Mouse (Mus musculus) right cerebral cortex, postnatal 14 days (tissue): ENCODE data around the gene Ebf4.
"Not testable (repeated sequence)": the region's sequence is repeated elsewhere in the genome, so short reads cannot be mapped to it uniquely, and the experiment has no call there.

ENCODE experiments used
- DNase-seq: peaks from one replicate; pipeline ENCODE4 v3.0.0; 2022

The Ebf4 gene

GRCm38 (mm10) chr2:130295331-130296133, 563 bp downstream of the Ebf4 start:
- peak; percentile 50 for DNase-seq

DNA sequence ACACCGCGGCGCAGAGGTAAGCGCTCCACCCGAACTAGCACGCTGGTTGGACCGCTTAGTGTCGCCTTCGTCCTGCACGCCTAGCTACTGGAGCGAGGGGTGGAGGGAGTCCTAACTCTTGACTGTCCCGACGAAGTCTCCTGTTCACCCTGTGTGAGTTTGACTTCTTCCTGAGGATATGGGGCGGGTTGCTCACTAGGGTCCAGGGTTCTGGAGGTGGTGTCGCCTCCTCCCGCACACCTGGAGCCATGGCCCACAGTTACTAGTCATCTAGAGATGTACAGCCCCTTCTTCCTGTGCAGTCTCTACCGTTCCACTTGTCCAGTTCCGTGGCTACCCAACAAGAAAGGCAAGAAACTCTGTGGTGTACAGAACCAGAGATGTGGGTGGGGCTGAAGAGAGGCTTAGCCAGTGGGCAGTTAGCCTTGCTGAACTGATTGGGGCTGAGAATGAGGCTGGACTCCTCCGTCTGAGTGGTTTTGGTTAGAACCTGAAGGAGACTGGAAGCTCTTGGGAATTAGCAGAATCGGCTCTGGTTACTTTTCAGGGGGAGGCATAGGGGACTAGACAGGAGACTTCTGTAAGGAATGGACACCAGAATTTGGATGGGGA, 1.3 kb downstream of the Ebf4 start:
- no peak for DNase-seq

DNA sequence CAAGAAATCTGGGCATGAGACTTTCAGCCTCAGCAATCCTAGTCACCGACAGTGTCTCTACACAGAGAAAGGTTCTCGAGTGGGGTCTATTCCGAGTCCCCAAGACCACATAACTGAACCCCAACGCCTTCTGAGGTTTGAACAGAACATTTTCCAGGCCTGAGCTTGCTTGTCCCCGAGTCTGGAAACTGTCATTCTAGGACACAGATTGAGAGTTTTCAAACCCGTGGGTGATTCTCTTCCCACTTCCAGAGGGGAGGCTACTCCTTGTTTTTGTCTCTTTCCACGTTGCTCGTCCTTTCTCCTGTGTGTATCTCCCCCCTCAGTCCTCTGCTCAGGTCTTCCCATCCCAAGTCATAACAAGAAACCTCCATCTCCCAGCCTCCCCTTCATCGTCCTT, 2.6 kb downstream of the Ebf4 start:
- DNase-seq, result no peak

DNA sequence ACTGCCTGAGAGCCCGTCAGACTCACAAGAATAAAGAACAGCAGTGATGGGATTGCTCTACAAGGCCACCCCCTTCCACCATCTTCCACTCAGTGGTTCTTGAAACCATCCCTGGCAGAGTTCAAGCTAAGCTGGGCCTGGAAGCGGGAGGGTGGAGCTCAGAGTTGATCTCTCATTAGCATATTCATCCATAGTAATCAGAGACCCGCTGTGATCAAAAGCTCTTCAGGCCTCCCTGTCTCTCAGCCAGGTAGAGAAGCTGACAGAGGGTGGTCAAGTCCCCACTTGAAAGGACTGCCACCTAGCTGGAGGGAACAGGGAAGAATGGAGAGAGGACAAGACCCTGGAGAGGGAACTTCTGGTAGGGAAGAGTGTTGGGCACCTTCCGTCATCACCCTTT, 8.0 kb downstream of the Ebf4 start:
- DNase-seq, result no peak

DNA sequence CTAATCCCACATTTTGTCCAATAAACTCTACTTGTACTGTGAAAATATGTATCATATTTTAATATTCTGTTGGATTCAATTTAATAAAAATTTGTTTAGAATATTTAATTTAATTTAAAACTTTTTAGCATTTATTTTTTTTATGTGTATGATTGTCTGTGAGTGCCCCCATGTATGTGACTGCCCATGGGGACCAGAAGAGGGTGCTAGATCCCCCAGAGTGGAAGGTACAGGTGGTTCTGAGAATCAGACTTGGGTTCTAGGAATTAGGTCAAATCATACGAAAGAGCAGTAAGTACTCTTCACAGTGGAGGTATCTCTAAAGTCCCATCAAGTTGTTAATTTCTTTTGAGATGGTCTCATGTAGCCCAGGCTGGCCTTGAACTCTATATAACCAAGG, 32.1 kb downstream of the Ebf4 start:
- no peak for DNase-seq

DNA sequence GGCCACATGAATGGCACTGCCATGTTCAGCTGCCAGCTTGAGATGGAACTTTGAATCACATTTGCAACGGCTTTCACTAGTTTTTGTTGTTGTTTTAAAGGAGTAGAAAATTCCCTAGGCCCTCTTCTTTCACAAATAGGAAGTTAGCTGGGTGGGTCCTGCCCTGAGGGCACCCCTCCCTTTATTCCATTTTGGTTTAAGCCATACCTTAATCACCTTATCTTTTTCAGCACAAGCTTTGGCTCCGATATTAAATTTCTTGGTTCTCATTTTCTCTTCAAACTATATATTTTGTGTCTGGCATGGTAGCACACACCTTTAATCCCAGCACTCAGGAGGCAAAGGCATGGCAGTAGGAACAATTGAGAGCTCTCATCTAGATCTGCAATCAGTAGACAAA, 34.5 kb downstream of the Ebf4 start:
- no peak for DNase-seq

DNA sequence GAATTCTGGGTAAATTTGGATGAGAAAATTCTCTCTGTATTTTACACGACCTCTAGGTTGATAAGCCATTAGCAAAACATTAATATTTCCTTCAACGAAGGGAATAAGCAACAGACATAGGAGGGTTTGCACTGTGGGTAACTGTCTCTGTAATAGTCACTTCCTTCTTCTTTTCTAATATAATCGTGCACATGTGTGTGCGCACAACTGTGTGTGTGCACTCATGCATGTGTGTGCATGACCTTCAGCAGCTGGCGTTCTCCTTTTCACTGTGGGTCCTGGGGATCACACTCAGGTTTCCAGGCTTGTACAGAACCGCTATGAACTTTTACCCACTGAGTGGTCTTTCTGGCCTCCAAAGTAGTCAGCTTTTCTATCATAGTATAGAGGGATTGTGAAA, 40.1 kb downstream of the Ebf4 start:
- DNase-seq, result no peak

- DNase-seq, result no peak
Observed at GRCm38 (mm10) chr2:130340464-130341219, 45.7 kb downstream of the Ebf4 start.

GRCm38 (mm10) chr2:130341220-130341580, 46.2 kb downstream of the Ebf4 start:
- DNase-seq, result no peak

DNA sequence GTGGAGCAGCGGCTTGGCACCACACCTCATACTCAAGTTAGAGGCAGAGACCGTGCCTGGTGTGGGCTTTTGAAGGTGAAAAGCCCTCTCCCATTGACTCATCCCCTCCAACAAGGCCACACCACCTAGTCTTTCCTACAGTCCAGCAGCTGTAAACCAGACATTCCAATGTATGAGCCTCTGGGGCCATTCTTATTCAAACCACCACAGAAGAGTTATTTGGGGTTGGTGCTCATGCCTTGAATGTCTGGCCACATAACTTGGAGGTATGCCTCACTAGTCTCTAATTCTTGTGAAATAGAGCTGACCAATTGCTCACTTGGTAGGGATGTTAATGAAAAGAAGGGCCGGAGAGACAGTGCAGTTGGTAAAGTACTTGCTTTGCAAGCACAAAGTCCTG, 55.4 kb downstream of the Ebf4 start:
- no peak for DNase-seq

DNA sequence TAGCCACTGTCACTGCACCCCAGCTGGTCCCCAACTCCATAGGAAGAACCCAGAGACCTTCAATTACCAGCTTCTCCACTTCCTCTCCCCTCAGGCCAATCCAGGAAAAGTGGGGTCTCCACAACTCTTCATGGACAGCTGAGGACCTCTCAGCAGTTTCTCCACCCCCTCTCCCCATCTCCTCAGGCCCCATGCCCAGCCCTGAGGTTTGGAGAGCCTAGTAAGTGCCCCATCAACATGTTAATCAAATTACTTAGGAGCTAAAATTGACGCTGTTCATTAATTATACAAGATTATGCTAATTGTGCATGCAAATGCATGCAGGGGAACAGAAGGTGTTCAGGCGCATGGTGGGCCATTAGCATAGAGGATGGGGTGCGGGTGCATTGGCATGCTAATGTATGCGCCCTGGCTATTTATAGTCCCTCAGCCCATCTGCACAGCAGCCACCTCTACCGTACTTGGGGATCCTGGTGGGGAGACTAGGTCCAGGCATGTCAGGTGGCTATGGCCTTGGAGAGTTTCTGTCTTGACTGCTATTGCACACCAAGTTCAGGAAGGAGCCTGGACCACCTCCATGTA, 56.9 kb downstream of the Ebf4 start:
- no peak for DNase-seq

DNA sequence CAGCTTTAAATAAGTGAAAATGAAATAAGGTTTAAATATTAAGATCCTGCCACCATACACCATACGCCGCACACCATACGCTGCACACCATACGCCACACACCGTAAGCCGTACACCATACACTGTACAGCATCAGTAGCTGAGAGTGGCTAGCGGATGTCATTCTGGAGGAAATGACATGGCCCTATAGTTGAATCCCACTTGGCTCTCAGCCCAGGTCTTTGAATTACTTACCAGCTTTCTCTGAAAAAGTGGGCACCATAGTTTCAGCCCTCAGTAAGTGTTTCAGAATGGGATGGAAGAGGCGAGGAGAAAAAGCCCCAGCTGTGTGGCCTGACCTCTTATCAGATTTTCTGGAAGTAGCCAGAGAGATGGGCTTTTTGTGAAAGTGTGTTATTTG, 58.4 kb downstream of the Ebf4 start:
- DNase-seq, result no peak

GRCm38 (mm10) chr2:130353889-130354288, 58.9 kb downstream of the Ebf4 start:
- no peak for DNase-seq

GRCm38 (mm10) chr2:130357551-130357950, 62.6 kb downstream of the Ebf4 start:
- DNase-seq, result no peak

GRCm38 (mm10) chr2:130358852-130359251, 63.9 kb downstream of the Ebf4 start:
- no peak for DNase-seq

DNA sequence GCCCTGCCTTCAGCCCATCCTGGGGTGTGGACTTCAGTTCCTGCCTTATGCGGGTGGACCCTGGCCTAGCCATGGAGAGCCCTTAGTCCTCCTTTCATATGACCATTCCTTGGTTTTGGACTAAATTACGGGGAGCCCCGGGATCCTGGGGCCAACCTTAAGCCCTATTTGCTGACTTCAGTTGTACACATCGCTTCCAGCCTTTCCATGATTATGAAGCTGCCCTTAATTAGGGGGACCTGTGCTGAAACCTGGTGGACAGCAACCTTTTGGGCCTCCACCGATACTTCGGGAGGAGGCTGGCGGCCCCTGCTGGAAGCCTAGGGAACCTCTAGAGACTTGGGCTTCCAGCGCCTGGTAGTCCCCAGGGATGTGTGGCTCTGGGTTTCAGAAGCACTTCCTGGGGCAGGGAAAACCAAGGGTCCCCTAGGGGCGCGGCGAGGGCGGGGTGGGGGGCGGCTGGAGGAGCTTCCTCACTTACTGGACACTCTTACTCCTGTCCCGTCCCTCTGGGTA, 67.6 kb downstream of the Ebf4 start:
- DNase-seq, result peak; percentile 70

DNA sequence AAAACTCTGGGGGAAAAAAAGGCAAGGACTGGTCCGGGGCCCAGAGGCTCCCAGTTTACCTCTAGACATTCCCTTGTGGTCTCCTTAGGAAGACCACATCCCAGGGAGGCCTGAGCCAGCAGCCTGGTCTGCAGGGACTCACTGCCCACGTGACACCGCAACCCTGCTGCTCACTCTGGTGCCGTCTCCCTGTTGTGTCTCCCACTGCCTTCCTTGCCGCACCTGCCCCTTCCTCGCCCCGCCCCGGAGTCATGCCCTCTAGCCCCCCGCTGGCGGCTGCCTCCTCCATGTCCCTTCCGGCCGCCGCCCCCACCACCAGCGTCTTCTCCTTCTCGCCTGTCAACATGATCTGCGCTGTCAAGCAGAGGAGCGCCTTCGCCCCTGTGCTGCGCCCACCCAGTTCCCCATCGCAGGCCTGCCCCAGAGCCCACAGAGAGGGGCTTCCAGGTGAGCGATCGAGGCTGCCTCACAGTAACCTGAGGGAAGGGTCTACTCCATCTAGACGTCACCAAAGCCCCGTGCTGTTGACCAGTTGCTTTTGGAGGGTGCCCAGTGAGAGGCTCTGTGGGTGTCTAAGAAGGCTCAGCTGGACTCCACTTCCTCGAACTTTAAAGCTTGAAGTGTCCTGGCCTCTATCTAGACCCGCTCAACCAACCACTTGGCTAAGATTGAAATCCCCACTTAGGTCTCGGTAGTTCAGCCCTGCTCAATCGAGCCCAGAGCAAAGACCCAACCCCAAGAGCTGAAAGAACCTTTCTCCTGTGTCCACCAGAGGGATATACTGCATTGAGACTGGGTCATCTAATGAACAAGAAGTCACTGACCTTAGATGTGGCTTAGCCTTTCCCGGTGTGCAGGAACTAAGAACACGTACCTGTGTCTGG, 70.5 kb downstream of the Ebf4 start:
- no peak for DNase-seq

DNA sequence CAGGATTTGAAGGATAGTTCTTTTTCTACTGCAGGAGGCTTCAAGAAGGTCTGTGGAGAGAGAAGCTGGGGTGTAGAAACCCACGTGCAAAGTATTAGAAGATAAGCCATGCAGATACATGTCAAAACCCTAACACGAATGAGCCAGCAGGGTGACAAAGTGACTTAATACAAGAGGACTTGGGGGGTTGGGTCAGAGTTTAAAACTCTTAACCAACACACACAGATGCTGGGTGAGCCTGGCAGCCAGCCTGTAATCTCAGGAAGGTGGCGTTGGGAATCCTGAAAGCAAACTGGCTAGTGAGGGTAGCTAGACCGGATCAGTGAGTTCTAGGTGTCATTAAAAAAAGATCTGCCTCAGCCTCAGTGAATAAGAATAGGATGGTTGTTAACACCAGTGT, 72.4 kb downstream of the Ebf4 start:
- no peak for DNase-seq

DNA sequence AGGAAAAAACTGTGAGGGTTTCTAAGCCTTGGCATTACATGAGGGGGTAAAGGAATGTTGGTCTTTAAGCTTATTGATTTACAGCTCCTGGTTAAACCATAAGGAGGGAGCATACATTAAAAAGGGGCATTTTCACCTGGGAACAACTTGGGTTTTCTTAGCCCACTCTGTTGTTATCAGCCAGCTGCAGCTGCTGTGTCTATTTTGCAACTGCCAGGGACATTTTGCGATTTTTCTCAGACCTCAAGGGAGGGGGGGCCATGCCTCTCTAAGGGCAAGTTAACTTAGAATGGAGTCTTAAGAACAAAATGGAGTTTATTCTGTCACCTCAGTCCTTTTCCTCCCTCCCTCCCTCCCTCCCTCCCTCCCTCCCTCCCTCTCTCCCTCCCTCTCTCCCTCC, 78.1 kb downstream of the Ebf4 start:
- not testable (repeated sequence) for DNase-seq

GRCm38 (mm10) chr2:130374951-130375350, 80.0 kb downstream of the Ebf4 start:
- no peak for DNase-seq

DNA sequence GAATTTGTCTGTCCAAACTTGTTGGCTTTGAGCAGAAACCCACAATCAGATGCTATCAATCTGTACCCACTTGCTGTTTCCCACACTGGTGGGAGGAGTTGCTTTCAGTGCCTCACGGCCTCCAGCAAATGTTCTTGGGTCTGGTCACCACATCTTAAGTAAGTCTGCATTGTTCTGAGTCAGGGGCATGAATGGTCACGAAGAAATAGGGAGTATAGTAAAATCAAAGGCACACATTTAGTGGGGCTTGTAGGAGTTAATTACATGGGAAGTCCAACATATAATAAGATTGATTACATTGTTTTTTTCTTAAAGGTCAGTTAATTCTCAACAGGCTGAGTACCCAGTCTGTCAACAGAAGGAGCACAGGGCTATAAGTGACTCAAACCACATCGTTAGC, 88.2 kb downstream of the Ebf4 start:
- no peak for DNase-seq

DNA sequence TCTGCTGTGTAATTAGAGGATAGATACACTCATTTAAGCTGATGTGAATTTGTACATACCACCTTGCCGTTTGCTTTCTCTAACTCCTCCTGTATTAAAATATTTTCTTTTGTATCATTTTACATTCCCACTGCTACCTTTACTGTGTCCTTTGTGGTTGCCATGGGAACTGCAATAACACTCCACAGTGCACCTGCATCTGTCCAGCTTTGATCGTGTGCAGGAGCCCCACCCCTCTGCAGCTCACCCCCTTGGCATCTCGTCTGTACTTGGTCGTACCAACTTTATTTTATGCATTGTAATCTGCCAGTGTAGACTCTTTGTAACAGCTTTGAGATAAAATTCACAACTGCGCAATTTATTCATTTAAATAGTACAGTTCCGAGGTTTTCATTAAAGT, 88.9 kb downstream of the Ebf4 start:
- DNase-seq, result no peak

DNA sequence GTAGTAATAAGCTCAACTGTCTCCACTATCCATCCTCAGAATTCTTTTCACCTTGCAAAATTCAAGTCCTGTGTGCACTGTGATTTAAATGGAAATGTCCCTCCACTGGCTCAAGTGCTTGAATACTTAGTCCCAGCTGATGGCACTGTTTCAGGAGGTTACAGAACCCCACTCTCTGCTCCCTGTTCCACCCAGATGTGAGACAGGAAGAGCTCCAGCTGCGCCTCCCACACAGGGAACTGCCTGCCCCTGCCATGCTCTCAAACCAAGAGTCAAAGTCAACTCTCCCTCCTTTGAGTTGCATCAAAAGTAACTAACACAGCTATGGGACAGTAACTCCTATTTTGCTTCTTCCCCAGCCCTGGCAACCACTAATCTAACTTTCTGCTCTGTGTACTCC, 91.2 kb downstream of the Ebf4 start:
- DNase-seq, result no peak
